Mouse (Mus musculus) forebrain, embryonic 14.5 days (tissue): ENCODE results near the gene Fbxo41. TPM values are rescaled to one million over a fixed set of nuclear protein-coding genes. Genes with fewer than 3 reads are reported as not detected.

ENCODE experiments used
- ATAC-seq: fragments of 200-750 bp; cut with Nextera tagmentation; 2 replicates; pipeline ENCODE4 v1.8.0; 2017; ENCODE audit warnings: mild to moderate bottlenecking, moderate library complexity
- DNase-seq: peaks from one replicate; pipeline ENCODE4 v3.0.0-alpha.2; 2015; ENCODE audit warnings: low spot score
- H3K27ac ChIP-seq: fragments of 300-500 bp; sonication (generic); 2 replicates; pipeline ENCODE4 v1.5.1; 2014; ENCODE audit warnings: low read depth, mild to moderate bottlenecking, control low read depth, low read length, moderate library complexity
- H3K27me3 ChIP-seq: fragments of 300-500 bp; sonication (generic); replicated peaks from 2 replicates; pipeline ENCODE4 v1.6.1; 2014; ENCODE audit warnings: low read length, control low read depth, mixed read lengths; ENCODE audit not compliant: control insufficient read depth, insufficient read depth
- H3K36me3 ChIP-seq: fragments of 300-500 bp; sonication (generic); 2 replicates; pipeline ENCODE4 v1.6.1; 2014; ENCODE audit warnings: low read length, control low read depth; ENCODE audit not compliant: control insufficient read depth, insufficient read depth
- H3K4me1 ChIP-seq: fragments of 300-500 bp; sonication (generic); 2 replicates; pipeline ENCODE4 v1.6.1; 2014; ENCODE audit warnings: antibody characterized with exemption, low read length, control low read depth; ENCODE audit not compliant: control insufficient read depth, insufficient read depth
- H3K4me2 ChIP-seq: fragments of 300-500 bp; sonication (generic); 2 replicates; pipeline ENCODE4 v1.6.1; 2014; ENCODE audit warnings: mild to moderate bottlenecking, control low read depth, low read length
- H3K4me3 ChIP-seq: fragments of 300-500 bp; sonication (generic); 2 replicates; pipeline ENCODE4 v1.5.1; 2014; ENCODE audit warnings: low read depth, low read length, control low read depth
- H3K9ac ChIP-seq: fragments of 300-500 bp; sonication (generic); 2 replicates; pipeline ENCODE4 v1.6.1; 2014; ENCODE audit warnings: mild to moderate bottlenecking, low read length, control low read depth, moderate library complexity
- H3K9me3 ChIP-seq: fragments of 300-500 bp; sonication (generic); replicated peaks from 2 replicates; pipeline ENCODE4 v1.6.1; 2016; ENCODE audit warnings: low read length, control low read depth, mixed read lengths; ENCODE audit not compliant: control insufficient read depth
- WGBS: fragments of 180-500 bp; shearing (Covaris S2); extraction: QIAGEN DNeasy Blood & Tissue Kit; methylation state at CpG from one replicate; pipeline ENCODE4 v1.1.7; 2014; 5-methylcytosine and 5-hydroxymethylcytosine counted together
- polyA plus RNA-seq: library from polyadenylated mRNA; unstranded; fragments of >200 nt; fragmentation: Nextera tagmentation; extraction: Ambion mirVana; gene quantifications from 2 replicates; pipeline ENCODE4 v1.2.1, GENCODE M21; 2014

The Fbxo41 gene
- polyA plus RNA-seq, 1 experiment from 2014 or later: 4.7 TPM

GRCm38 (mm10) chr6:85501571-85502102 lies 1.2 kb downstream of the Fbxo41 start:
- no peaks in the 10 kb centered on the region for H3K9me3 ChIP-seq
- peak overlapping the region; percentile 85 for H3K4me2 ChIP-seq
- WGBS: 8% methylated on average over 6 of the region's 6 CpGs
- H3K4me1 ChIP-seq: 0 out of 2 replicates have a peak, but pooled peaks cover 3% of the 10 kb centered on the region
- ATAC-seq: no peak
- H3K36me3 ChIP-seq: no peaks in the 10 kb centered on the region
- peak overlapping the region; percentile 1; the same call in 1 of the 2 replicates for H3K27ac ChIP-seq
- H3K4me3 ChIP-seq: peak overlapping the region; percentile 76
- H3K27me3 ChIP-seq: peaks cover 6% of the 10 kb centered on the region; the same call in 1 of the 2 replicates
- peak overlapping the region; percentile 87 for H3K9ac ChIP-seq
- DNase-seq: no peak

- Histone ChIP-seq H3K27me3 (0 out of 2 replicates have a peak, but pooled peaks cover 6% of the 10 kb centered on the region), H3K4me2 (no peak overlapping the region), H3K36me3 (no peaks in the 10 kb centered on the region), H3K4me1 (0 out of 2 replicates have a peak, but pooled peaks cover 3% of the 10 kb centered on the region), H3K9me3 (no peaks in the 10 kb centered on the region), H3K4me3 (no peak overlapping the region), H3K27ac (no peak overlapping the region), H3K9ac (no peak overlapping the region)
- ATAC-seq: no peak
- 82% methylated on average over 1 of the region's 1 CpGs for WGBS
- DNase-seq: no peak
These were observed 2.4 kb downstream of the Fbxo41 start for GRCm38 (mm10) chr6:85500416-85500815.

GRCm38 (mm10) chr6:85498147-85498546 lies 4.6 kb downstream of the Fbxo41 start:
- Histone ChIP-seq H3K27ac (no peak overlapping the region), H3K9ac (no peak overlapping the region), H3K36me3 (no peaks in the 10 kb centered on the region), H3K9me3 (no peaks in the 10 kb centered on the region), H3K4me3 (no peak overlapping the region), H3K4me2 (no peak overlapping the region), H3K4me1 (0 out of 2 replicates have a peak, but pooled peaks cover 3% of the 10 kb centered on the region), H3K27me3 (no peaks in the 10 kb centered on the region)
- no peak for DNase-seq
- 73% methylated on average over 9 of the region's 9 CpGs for WGBS
- ATAC-seq: no peak

- no peaks in the 10 kb centered on the region for H3K27me3 ChIP-seq
- no peak overlapping the region for H3K4me2 ChIP-seq
- no peaks in the 10 kb centered on the region for H3K9me3 ChIP-seq
- no peak overlapping the region for H3K9ac ChIP-seq
- 0 out of 2 replicates have a peak, but pooled peaks cover 3% of the 10 kb centered on the region for H3K4me1 ChIP-seq
- no peaks in the 10 kb centered on the region for H3K36me3 ChIP-seq
- DNase-seq: no peak
- ATAC-seq: no peak
- H3K4me3 ChIP-seq: no peak overlapping the region
- no peak overlapping the region for H3K27ac ChIP-seq
These were observed 5.8 kb downstream of the Fbxo41 start for GRCm38 (mm10) chr6:85496976-85497375.

GRCm38 (mm10) chr6:85491606-85492005 lies 11.2 kb downstream of the Fbxo41 start:
- H3K9me3 ChIP-seq: no peaks in the 10 kb centered on the region
- ATAC-seq (no peak), DNase-seq (no peak)
- no peaks in the 10 kb centered on the region for H3K36me3 ChIP-seq
- 91% methylated on average over 3 of the region's 3 CpGs for WGBS
- no peaks in the 10 kb centered on the region for H3K4me1 ChIP-seq
- no peaks in the 10 kb centered on the region for H3K27me3 ChIP-seq
- no peak overlapping the region for H3K27ac ChIP-seq
- H3K4me2 ChIP-seq: no peak overlapping the region
- H3K9ac ChIP-seq: no peak overlapping the region
- no peak overlapping the region for H3K4me3 ChIP-seq

GRCm38 (mm10) chr6:85490252-85490651 lies 12.5 kb downstream of the Fbxo41 start:
- WGBS: 94% methylated on average over 4 of the region's 4 CpGs
- DNase-seq (no peak), ATAC-seq (no peak)
- no peaks in the 10 kb centered on the region for H3K36me3 ChIP-seq
- no peaks in the 10 kb centered on the region for H3K9me3 ChIP-seq
- peaks cover 10% of the 10 kb centered on the region for H3K27me3 ChIP-seq
- no peak overlapping the region for H3K9ac ChIP-seq
- no peak overlapping the region for H3K4me3 ChIP-seq
- no peaks in the 10 kb centered on the region for H3K4me1 ChIP-seq
- no peak overlapping the region for H3K27ac ChIP-seq
- H3K4me2 ChIP-seq: no peak overlapping the region

- Histone ChIP-seq H3K36me3 (no peaks in the 10 kb centered on the region), H3K27me3 (peaks cover 15% of the 10 kb centered on the region), H3K4me2 (no peak overlapping the region), H3K9ac (no peak overlapping the region), H3K27ac (no peak overlapping the region), H3K4me3 (no peak overlapping the region), H3K4me1 (no peaks in the 10 kb centered on the region), H3K9me3 (no peaks in the 10 kb centered on the region)
- ATAC-seq (no peak), DNase-seq (no peak)
- WGBS: 80% methylated on average over 3 of the region's 3 CpGs
These were observed 13.1 kb downstream of the Fbxo41 start for GRCm38 (mm10) chr6:85489717-85490116.

- ATAC-seq (no peak), DNase-seq (no peak)
- Histone ChIP-seq H3K27me3 (peaks cover 27% of the 10 kb centered on the region), H3K27ac (no peak overlapping the region), H3K4me3 (no peak overlapping the region), H3K4me1 (no peaks in the 10 kb centered on the region), H3K4me2 (no peak overlapping the region), H3K9me3 (no peaks in the 10 kb centered on the region), H3K9ac (no peak overlapping the region), H3K36me3 (no peaks in the 10 kb centered on the region)
- WGBS: 45% methylated on average over 4 of the region's 4 CpGs
These were observed 14.3 kb downstream of the Fbxo41 start for GRCm38 (mm10) chr6:85488510-85488909.

GRCm38 (mm10) chr6:85485738-85486137 lies 17.1 kb downstream of the Fbxo41 start:
- Histone ChIP-seq H3K27me3 (peaks cover 33% of the 10 kb centered on the region), H3K4me2 (no peak overlapping the region)
- WGBS: 76% methylated on average over 2 of the region's 2 CpGs

More at GRCm38 (mm10) chr6:85485738-85486137, 17.1 kb downstream of the Fbxo41 start:
- Histone ChIP-seq H3K9ac (no peak overlapping the region), H3K4me1 (no peaks in the 10 kb centered on the region), H3K4me3 (no peak overlapping the region), H3K36me3 (no peaks in the 10 kb centered on the region), H3K27ac (no peak overlapping the region), H3K9me3 (no peaks in the 10 kb centered on the region)
- no peak for ATAC-seq
- no peak for DNase-seq
